Mouse (Mus musculus): ENCODE measurements at regions not wholly inside any gene's neighbourhood (a gene's known extent, or its start where the extent isn't known, plus 50 kb on each side); places are given as distances from the start of the nearest gene placed in this dataset.

DNA sequence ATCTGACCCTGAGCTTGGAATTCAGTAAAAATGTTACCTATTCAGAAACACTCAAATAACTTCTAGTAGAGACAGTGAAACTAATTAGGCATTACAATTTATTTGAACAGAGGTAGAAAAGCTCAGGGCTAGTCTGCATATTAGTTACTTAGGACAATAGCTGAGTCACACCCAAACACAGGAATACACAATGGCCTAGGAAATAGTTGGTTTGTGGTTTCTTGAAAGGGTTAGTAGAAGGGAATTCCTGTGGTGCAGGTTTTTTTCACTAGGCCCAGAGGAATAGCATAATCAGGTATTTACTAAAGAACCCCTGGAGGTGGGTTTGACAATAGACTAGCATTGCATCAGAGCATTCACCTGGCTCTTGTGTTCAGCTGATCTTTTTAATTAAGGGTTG lies 513.9 kb downstream of the Dnajb9 start:
- in situ Hi-C loops (cut with MboI, MseI): loop anchor here (10.0 kb wide), 1 partner anchor 1121 kb away; no protein-coding TSS in a partner anchor

DNA sequence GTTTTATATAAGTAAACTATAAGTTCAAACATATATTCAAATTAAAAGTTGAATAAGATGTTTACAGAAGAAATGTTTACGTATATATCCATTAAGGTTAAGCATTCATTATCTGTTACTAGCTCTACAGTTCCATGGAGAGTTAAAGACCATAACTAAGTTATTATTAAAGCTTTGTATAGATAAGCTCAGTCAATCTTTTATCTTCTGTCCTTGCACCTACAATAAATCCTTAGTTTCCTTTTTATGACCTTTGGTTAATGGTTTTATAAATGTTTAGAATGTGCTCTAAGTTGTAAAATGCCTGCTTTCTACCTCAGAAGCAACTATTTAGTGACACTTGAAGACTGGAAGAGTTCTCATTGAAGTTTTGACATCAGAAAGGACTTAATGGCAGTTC lies 562.1 kb downstream of the Dnajb9 start:
- in situ Hi-C loops (cut with MboI, MseI): no loop called here

DNA sequence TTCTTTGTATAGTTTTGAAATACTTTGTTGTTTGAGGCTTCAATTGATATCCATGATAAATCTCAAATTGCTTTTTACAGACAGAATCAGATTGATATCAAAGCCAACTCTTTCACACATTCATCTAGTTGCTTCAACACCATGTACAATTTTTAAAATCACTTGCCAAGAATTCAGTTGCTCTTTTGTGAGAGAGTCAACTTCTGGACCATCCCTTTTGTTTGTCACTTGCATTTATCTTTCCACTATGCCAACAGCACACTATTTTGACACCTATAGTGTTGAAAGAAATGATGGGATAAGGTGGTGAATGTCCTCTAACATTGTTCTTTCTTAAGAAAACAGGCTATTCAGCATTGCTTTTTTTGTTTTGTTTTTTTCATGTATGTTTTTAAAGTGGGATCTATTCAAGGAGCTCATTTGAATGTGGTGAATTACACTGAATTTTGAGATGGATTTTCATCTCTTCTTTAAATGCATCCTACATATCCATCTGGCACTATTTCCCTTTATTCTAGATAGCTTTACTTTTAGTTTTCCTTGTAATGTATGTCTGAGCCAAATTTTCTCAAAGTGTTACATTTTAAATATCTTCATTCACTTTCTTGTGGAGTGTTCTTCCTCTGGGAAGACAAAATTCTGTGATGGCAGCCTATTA lies 568.8 kb downstream of the Dnajb9 start:
- in situ Hi-C loops (cut with MboI, MseI): no loop called here

Measured in regulatory T cell (primary cell).